Mouse (Mus musculus): ENCODE data around the gene Cacng8. TPM values are rescaled to one million over a fixed set of nuclear protein-coding genes. Genes with fewer than 3 reads are reported as not detected.

The Cacng8 gene
- polyA plus RNA-seq, 1 experiment: 1.8 TPM

DNA sequence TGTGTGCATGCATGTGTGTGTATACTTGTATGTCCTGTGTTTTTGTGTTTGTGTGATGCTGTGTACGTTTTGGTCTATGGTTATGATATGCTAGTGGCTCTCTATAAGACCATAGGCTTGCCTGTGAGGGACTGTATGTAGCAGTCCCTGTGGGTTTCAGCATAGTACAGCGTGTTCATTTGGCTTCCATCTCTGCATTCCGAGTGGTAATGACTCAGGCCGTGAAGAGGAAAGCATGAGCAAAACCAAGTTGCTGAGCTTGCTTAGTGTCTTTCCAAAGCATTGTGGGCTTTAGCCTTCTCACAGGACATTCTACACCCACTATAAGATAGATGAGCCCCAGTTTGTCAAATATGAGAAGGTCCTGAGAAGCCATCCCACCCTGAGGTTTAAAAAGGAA lies 72.8 kb downstream of the Cacng8 start:
- no peak for DNase-seq (ENCODE audit: low read depth in 1 of 2, low spot score in 2 of 2)
- Histone ChIP-seq H3K27ac (ENCODE audit: insufficient read depth, low read length) (no peak overlapping the region), H3K36me3 (ENCODE audit: control insufficient read depth, insufficient read depth, low read length) (no peaks in the 10 kb centered on the region), H3K4me3 (ENCODE audit: extremely low read depth, insufficient read depth, insufficient read length) (no peak overlapping the region), H3K27me3 (ENCODE audit: control insufficient read depth, insufficient read depth, low read length) (no peaks in the 10 kb centered on the region), H3K4me1 (ENCODE audit: control insufficient read depth, insufficient read depth, insufficient read length) (no peaks in the 10 kb centered on the region)
- 82% methylated on average over 4 of the region's 4 CpGs for WGBS
- TF ChIP-seq POLR2A (IDR thresholded peaks at IDR 0.05; ENCODE audit: low read depth, low read length) (no peak), CTCF (IDR thresholded peaks at IDR 0.05; ENCODE audit: extremely low read depth, insufficient read depth, insufficient read length, insufficient replicate concordance) (no peak)

Other genes with a start within 250 kb of the Cacng8 start
- gene AU018091, start 221.5 kb upstream of the Cacng8 start, polyA plus RNA-seq (2012; rRNA removed): 0.02 TPM in 1 of 2 replicates, not detected in the other
- gene Nlrp12, start 140.9 kb upstream of the Cacng8 start, polyA plus RNA-seq (2012; rRNA removed): 0.46 and 0.63 TPM in 2 replicates
- 126 and 181 TPM in 2 replicates for gene Myadm, start 101.6 kb upstream of the Cacng8 start, polyA plus RNA-seq (2012; rRNA removed)
- gene Prkcg, start 101.5 kb upstream of the Cacng8 start, polyA plus RNA-seq (2012; rRNA removed): 4.8 and 5.7 TPM in 2 replicates
- 1.1 and 1.3 TPM in 2 replicates for gene Cacng7, start 57.7 kb upstream of the Cacng8 start, polyA plus RNA-seq (2012; rRNA removed)
- 0.11 and 0.15 TPM in 2 replicates for gene Cacng6, start 33.5 kb downstream of the Cacng8 start, polyA plus RNA-seq (2012; rRNA removed)
- 0.48 and 0.54 TPM in 2 replicates for gene Tarm1, start 111.9 kb downstream of the Cacng8 start, polyA plus RNA-seq (2012; rRNA removed)
- gene Oscar, start 225.5 kb downstream of the Cacng8 start, polyA plus RNA-seq (2012; rRNA removed): 0.14 and 0.15 TPM in 2 replicates
- 117 and 124 TPM in 2 replicates for gene Ndufa3, start 226.7 kb downstream of the Cacng8 start, polyA plus RNA-seq (2012; rRNA removed)
- gene Tfpt, start 239.2 kb downstream of the Cacng8 start, polyA plus RNA-seq (2012; rRNA removed): 6.8 TPM in 2 replicates
- gene Prpf31, start 239.3 kb downstream of the Cacng8 start, polyA plus RNA-seq (2012; rRNA removed): 24.1 and 27.8 TPM in 2 replicates